Mouse (Mus musculus) hindbrain, embryonic 15.5 days (tissue): ENCODE results near the gene Pou2f3. TPM values are rescaled to one million over a fixed set of nuclear protein-coding genes. Genes with fewer than 3 reads are reported as not detected.

Source experiments
- ATAC-seq: fragments of 200-750 bp; cut with Nextera tagmentation; 2 replicates; pipeline ENCODE4 v1.8.0; 2017; ENCODE audit warnings: low read depth, moderate number of reproducible peaks, moderate TSS enrichment; ENCODE audit not compliant: low FRiP score
- H3K27ac ChIP-seq: fragments of 300-500 bp; sonication (generic); replicated peaks from 2 replicates; pipeline ENCODE4 v1.5.1; 2015; ENCODE audit warnings: mild to moderate bottlenecking, inconsistent platforms
- H3K27me3 ChIP-seq: fragments of 300-500 bp; sonication (generic); 2 replicates; pipeline ENCODE4 v1.6.1; 2015; ENCODE audit warnings: control low read depth, inconsistent platforms
- H3K36me3 ChIP-seq: fragments of 300-500 bp; sonication (generic); 2 replicates; pipeline ENCODE4 v1.6.1; 2015; ENCODE audit warnings: control low read depth, inconsistent platforms
- H3K4me1 ChIP-seq: fragments of 300-500 bp; sonication (generic); replicated peaks from 2 replicates; pipeline ENCODE4 v1.6.1; 2015; ENCODE audit warnings: control low read depth, inconsistent platforms
- H3K4me2 ChIP-seq: fragments of 300-500 bp; sonication (generic); 2 replicates; pipeline ENCODE4 v1.6.1; 2015; ENCODE audit warnings: moderate library complexity, mild to moderate bottlenecking, inconsistent platforms
- H3K4me3 ChIP-seq: fragments of 300-500 bp; sonication (generic); 2 replicates; pipeline ENCODE4 v1.5.1; 2015; ENCODE audit warnings: mild to moderate bottlenecking, inconsistent platforms
- H3K9ac ChIP-seq: fragments of 300-500 bp; sonication (generic); 2 replicates; pipeline ENCODE4 v1.6.1; 2015; ENCODE audit warnings: inconsistent platforms
- H3K9me3 ChIP-seq: fragments of 300-500 bp; sonication (generic); 2 replicates; pipeline ENCODE4 v1.6.1; 2016; ENCODE audit warnings: control low read depth, inconsistent platforms
- WGBS: fragments of 180-500 bp; shearing (Covaris S2); methylation state at CpG from one replicate; pipeline ENCODE4 v1.1.7; 2015; 5-methylcytosine and 5-hydroxymethylcytosine counted together
- polyA plus RNA-seq: library from polyadenylated mRNA; unstranded; fragments of >200 nt; fragmentation: Nextera tagmentation; extraction: Ambion mirVana; gene quantifications from 2 replicates; pipeline ENCODE4 v1.2.1, GENCODE M21; 2015

Pou2f3 gene
- polyA plus RNA-seq, 1 experiment from 2014 or later = 0.05 TPM

DNA sequence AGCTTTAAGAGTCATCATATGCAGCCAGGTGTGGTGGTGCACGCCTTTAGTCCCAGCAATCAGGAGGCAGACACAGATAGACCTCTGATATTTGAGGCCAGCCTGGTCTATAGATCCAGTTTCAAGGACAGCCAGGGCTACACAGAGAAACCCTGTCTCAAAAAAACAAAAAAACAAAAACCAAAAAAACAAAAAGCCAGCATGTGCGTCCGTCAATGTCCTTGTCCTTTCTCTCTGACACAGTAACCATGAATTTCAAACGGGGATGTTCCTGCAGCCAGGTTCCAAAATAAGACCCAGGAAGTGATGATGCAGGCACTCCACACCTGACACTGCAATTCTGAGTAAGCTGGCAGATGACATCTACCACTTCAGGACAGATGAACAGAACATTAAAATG, 115.3 kb downstream of the Pou2f3 start:
- Histone ChIP-seq H3K27me3 (no peaks in the 10 kb centered on the region), H3K4me3 (no peak overlapping the region), H3K4me2 (no peak overlapping the region), H3K36me3 (no peaks in the 10 kb centered on the region), H3K27ac (no peak overlapping the region), H3K9ac (no peak overlapping the region), H3K9me3 (no peaks in the 10 kb centered on the region), H3K4me1 (peaks cover 4% of the 10 kb centered on the region; the same call in 1 of the 2 replicates)
- 92% methylated on average over 4 of the region's 4 CpGs for WGBS
- ATAC-seq = no peak

DNA sequence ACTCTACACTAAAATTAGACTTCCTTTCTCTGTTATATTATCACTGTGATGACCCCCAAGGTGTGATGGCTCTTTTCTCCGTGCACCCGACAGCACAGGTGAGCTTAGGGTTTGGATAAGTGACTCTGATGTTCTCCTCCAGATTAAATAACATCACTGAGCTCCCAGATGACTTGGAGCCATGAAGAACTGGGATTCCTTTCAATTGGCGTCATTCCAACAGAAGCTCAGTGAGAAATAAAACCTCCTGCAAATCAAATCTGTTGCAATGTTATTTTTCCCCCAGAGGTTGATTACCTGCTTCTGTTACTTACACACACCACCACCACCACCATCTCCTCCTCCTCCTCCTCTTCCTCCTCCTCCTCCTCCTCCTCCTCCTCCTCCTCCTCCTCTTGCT, 116.4 kb downstream of the Pou2f3 start:
- ATAC-seq = no peak
- no peak overlapping the region for H3K4me2 ChIP-seq
- WGBS = 62% methylated on average over 3 of the region's 3 CpGs
- H3K9ac ChIP-seq = no peak overlapping the region
- H3K4me1 ChIP-seq = peaks cover 2% of the 10 kb centered on the region; the same call in 1 of the 2 replicates
- no peaks in the 10 kb centered on the region for H3K36me3 ChIP-seq
- H3K9me3 ChIP-seq = no peaks in the 10 kb centered on the region
- H3K4me3 ChIP-seq = no peak overlapping the region
- H3K27me3 ChIP-seq = no peaks in the 10 kb centered on the region
- no peak overlapping the region for H3K27ac ChIP-seq

GRCm38 (mm10) chr9:43085686-43086285, 124.4 kb downstream of the Pou2f3 start:
- 91% methylated on average over 1 of the region's 1 CpGs for WGBS
- H3K9ac ChIP-seq = no peak overlapping the region
- no peaks in the 10 kb centered on the region for H3K36me3 ChIP-seq
- no peak overlapping the region for H3K4me2 ChIP-seq
- H3K27ac ChIP-seq = no peak overlapping the region
- no peak for ATAC-seq
- H3K4me1 ChIP-seq = no peaks in the 10 kb centered on the region
- H3K9me3 ChIP-seq = no peaks in the 10 kb centered on the region
- H3K4me3 ChIP-seq = no peak overlapping the region
- no peaks in the 10 kb centered on the region for H3K27me3 ChIP-seq

DNA sequence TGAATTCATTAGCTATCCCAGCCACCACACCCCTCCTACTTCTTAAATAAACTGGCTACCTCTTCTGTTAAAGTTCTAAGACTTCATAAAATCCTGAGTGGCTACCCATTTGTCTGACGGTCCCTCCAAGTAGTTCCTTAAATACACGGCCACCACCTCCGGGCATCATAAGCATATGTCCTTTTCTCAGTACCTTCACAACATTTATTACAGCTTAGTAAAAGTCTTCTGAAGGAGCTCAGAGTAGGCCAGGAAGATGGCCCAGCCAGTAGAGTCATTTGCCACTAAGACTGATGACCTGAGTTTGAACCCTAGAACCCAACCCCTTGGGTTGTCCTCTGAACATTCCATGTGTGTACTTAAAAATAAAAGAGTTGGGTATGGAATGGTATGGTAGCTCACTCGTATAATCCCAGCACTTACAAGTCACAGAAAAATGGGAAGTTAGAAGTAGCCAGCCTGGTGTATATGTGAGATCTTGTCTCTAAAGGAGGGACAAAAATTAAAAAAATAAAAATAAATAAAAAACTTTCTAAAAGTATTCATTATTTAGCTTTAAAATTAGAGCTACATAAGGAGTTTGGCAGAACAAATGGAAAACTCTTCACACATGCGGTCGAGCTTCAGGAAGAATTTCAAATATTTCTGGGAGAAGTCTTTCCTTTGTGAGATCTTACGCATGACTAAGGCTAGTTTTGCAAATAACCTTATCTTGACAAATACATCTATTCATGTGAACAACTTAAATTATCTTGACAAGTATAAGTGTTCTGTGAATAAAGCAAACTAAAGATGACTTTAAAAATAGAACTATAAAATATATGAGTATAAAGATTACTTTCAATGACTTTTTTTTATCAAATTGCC, 125.4 kb downstream of the Pou2f3 start:
- Histone ChIP-seq H3K9me3 (no peaks in the 10 kb centered on the region), H3K9ac (no peak overlapping the region), H3K4me3 (no peak overlapping the region), H3K27me3 (no peaks in the 10 kb centered on the region), H3K27ac (no peak overlapping the region), H3K4me2 (no peak overlapping the region), H3K36me3 (no peaks in the 10 kb centered on the region), H3K4me1 (no peaks in the 10 kb centered on the region)
- WGBS = 82% methylated on average over 7 of the region's 7 CpGs
- ATAC-seq = no peak

DNA sequence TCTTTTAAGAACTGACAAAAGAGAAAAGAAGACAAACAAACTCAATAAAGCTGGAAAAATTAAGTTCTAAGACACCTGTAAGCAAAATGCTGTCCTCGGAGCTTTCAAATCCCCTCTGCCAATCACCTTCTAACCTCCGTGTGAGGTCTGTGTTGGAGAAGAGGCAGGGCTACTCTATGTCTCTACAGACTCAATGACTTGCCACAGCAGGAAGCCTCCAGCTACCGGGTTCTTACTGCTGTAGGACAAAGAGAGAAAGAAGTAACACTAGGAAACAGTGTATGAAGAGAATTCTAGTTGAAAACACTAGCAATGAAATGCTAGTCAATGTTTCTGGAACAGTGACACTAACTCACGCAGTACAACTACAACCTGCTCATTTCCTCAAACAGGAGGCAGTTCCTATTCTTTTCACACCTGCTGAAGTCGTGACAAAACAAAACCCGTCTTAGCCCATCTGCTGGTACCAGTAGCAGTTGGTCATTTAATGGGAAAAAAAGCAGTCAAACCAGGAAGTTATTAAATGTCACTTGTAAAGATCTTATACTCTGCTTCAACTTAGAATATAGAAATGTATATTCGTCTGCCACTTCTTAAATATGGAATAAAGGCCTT, 126.6 kb downstream of the Pou2f3 start:
- H3K4me2 ChIP-seq = no peak overlapping the region
- H3K36me3 ChIP-seq = no peaks in the 10 kb centered on the region
- H3K4me3 ChIP-seq = no peak overlapping the region
- H3K4me1 ChIP-seq = no peaks in the 10 kb centered on the region
- WGBS = 22% methylated on average over 7 of the region's 7 CpGs
- no peak overlapping the region for H3K27ac ChIP-seq
- no peak overlapping the region for H3K9ac ChIP-seq
- no peaks in the 10 kb centered on the region for H3K9me3 ChIP-seq
- ATAC-seq = no peak
- H3K27me3 ChIP-seq = no peaks in the 10 kb centered on the region

DNA sequence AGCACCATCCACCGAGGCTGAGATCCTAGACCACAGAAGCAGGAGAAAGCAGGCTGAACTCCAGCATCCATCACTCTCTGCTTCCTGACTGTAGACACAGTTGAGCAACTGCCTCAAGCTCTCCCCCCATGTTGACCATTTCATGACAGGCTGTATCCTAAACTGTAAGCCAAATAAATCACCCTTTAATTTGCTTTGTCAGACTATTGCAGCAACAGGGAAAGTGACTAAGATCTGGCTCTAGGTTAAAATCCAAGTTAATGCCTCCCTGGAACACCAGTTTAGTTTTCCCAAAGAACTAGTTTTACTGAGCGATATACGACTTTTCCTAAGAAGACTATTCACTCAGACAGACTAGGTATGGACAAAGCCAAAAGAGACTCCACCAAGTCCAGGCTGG, 131.5 kb downstream of the Pou2f3 start:
- no peaks in the 10 kb centered on the region for H3K4me1 ChIP-seq
- no peak overlapping the region for H3K4me2 ChIP-seq
- H3K9me3 ChIP-seq = no peaks in the 10 kb centered on the region
- H3K9ac ChIP-seq = no peak overlapping the region
- no peak overlapping the region for H3K27ac ChIP-seq
- ATAC-seq = no peak
- H3K27me3 ChIP-seq = no peaks in the 10 kb centered on the region
- no peak overlapping the region for H3K4me3 ChIP-seq
- WGBS = 92% methylated on average over 3 of the region's 3 CpGs
- H3K36me3 ChIP-seq = no peaks in the 10 kb centered on the region

DNA sequence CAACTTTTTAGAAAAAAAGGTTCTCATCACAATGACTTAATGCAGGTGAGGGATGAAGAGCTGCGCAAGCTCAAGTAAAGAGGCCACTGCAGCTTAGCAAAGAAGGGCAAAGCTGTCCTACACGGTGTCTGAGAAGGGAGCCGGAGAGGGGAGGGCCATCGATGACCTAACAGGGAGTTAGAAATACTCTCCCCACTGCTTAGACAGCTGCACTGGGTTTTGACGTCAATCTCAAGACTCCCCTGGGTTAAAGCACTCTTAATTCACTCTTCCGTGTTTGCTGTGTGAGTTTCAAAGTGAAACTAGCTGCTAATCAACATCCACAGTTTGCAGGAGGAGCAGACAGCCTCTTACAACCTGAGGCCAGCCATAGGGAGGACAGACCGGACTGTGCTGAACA, 134.0 kb downstream of the Pou2f3 start:
- Histone ChIP-seq H3K27me3 (no peaks in the 10 kb centered on the region), H3K4me1 (peaks cover 8% of the 10 kb centered on the region), H3K4me2 (no peak overlapping the region), H3K9me3 (no peaks in the 10 kb centered on the region), H3K27ac (no peak overlapping the region), H3K36me3 (no peaks in the 10 kb centered on the region), H3K9ac (no peak overlapping the region), H3K4me3 (no peak overlapping the region)
- 75% methylated on average over 7 of the region's 7 CpGs for WGBS
- no peak for ATAC-seq

DNA sequence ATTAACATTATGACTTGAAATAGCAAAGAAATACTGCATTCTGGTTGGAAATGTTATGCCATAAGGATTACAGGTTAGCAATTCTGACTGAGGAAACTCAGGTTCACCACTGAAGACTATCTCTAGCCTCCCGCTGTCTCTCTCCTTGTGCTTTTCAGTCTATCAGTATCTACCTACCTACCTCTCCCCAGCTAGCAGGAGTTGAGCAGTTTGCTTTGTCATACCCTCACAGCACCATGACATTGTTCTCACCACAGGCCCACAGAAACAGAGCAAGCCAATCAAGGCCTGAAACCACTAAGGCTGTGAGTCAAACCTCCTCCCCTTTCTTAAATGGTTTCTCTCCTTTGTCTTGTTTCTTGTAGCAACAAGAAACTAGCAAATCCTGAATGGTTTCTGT, 135.6 kb downstream of the Pou2f3 start:
- H3K9ac ChIP-seq = no peak overlapping the region
- H3K4me2 ChIP-seq = no peak overlapping the region
- no peaks in the 10 kb centered on the region for H3K9me3 ChIP-seq
- WGBS = 94% methylated on average over 1 of the region's 1 CpGs
- no peaks in the 10 kb centered on the region for H3K27me3 ChIP-seq
- ATAC-seq = no peak
- no peak overlapping the region for H3K4me3 ChIP-seq
- H3K36me3 ChIP-seq = no peaks in the 10 kb centered on the region
- H3K4me1 ChIP-seq = peaks cover 8% of the 10 kb centered on the region
- no peak overlapping the region for H3K27ac ChIP-seq

Other genes with a start within 250 kb of the Pou2f3 start
- gene Arhgef12, start 103.1 kb downstream of the Pou2f3 start, polyA plus RNA-seq = 18.5 and 20.3 TPM in 2 replicates
- 7.2 and 10.0 TPM in 2 replicates for gene Tmem136, start 93.8 kb downstream of the Pou2f3 start, polyA plus RNA-seq
- 7.1 and 10.8 TPM in 2 replicates for gene Oaf, start 29.5 kb upstream of the Pou2f3 start, polyA plus RNA-seq
- not detected in 2 replicates for gene Trim29, start 100.5 kb upstream of the Pou2f3 start, polyA plus RNA-seq